Mouse (Mus musculus): Measurements from ENCODE around the gene Nol4l.

The Nol4l gene

GRCm38 (mm10) chr2:153445137-153446016 lies 84.4 kb downstream of the Nol4l start:
- DNase-seq (ENCODE audit: extremely low read depth, low read depth, low spot score), result no peak

DNA sequence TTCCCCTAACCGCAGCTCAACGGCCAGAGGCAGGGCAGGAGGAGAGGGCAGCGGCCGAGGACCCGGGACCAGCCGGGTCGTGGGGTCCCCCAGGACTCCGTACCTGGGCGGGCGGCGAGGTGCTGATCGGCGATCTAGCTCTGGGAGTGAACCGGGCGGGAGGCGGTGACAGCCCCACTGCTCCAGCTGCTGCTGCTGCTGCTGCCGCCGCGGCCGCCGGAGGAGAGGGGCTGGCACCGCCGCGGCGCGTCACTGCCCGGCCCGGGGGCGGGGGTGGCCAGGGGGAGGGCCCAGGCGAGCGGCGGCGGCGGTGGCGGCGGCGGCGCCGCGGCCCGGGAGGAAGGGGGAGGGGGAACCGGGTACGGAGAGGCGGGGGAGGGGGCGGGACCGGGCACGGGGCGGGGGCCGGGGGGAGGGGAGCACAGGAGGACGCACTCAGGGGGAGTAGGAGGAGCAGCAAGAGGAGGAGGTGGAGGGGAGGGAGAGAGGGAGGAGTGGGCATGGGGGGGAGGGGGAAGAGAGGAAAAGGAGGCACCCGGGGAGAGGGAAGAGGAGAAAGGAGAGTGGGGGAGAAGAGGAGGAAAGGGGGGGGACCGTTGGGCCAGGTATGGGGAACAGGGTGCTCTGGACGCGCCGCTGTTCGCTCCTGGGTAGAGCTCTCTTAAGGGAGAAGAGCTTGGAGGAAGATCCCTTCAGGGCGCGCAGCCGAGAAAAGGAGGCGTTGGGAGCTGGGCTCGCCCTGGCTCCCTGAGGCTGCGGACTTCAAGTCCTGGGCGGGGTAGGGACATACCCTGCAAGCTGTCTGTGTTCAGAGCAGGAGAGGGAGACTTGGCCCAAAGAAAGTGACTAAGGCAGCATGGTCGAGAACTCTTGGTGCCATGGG lies 85.3 kb downstream of the Nol4l start:
- DNase-seq (ENCODE audit: extremely low read depth, low read depth, low spot score), result no peak

GRCm38 (mm10) chr2:153443434-153444240 lies 86.1 kb downstream of the Nol4l start:
- no peak for DNase-seq (ENCODE audit: extremely low read depth, low read depth, low spot score)

DNA sequence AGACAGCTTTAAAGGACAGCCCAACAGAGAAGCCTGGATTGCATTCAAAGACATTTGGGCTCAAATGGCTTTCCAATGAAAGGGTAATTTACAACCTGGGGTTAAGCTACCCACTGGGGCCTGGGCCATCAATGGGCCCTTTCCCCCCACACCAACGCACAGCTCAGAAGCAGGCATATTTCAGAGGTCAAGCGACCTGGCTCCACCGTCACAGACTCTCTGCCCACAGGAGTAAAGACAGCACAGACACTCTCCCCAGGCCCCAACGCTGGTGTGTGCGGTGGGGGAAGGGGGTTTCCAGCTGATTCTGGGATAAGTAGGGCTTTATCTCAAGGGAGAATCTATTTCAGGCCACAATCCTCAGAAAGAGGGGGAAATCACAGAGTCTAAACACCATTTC lies 87.1 kb downstream of the Nol4l start:
- no peak for DNase-seq (ENCODE audit: extremely low read depth, low read depth, low spot score)

- no peak for DNase-seq (ENCODE audit: extremely low read depth, low read depth, low spot score)
Observed at GRCm38 (mm10) chr2:153441228-153441627, 88.5 kb downstream of the Nol4l start.

GRCm38 (mm10) chr2:153440755-153441154 lies 89.0 kb downstream of the Nol4l start:
- no peak for DNase-seq (ENCODE audit: extremely low read depth, low read depth, low spot score)

DNA sequence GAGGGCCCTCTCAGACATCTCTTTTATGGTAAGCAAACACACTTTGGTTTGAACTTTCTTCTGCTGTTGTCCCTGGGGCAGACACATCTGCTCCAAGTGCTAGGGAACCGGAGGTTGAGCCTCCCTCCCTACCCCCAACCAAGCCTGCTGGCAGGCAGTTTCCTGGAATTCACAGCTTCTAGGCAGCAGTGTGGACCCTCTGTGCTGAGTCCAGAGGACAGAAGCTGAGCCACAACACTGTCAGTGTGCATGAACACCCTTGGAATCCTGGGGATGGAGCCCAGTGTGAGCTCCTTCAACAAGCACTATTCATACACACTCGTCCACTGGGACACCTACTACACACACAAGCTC lies 92.5 kb downstream of the Nol4l start:
- DNase-seq (ENCODE audit: extremely low read depth, low read depth, low spot score), result no peak

DNA sequence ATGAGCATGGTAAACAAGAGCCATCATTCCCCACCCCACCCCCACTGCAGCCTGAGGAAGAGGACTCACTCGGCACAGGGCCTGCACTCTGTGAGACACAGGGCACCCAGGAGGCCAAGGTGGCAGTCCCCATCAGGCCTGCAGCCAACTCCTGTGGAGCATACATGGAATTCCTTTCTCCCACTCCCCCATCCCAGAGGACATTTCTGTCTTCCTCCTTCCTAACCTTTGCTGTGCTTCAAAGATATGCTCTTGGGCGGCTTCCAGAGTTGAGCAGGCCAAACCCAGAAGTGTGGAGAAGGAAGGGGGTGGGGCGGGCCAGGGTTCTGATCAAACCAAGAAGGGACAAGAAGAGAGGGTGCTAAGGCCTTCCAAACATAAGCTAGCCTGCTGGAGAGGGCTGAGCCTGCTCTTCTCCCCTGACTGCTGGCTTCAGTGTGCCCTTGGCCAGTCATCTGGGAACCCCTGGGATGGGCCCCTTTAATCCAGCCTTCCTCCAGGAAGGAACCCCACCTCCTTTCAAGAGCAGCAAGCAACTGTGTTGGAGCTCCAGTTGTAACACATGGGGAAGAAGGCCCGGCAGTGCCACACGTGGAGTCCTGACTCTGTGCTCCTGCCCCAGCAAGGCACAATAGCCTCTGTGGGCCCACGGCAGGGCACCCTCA lies 93.0 kb downstream of the Nol4l start:
- no peak for DNase-seq (ENCODE audit: extremely low read depth, low read depth, low spot score)

DNA sequence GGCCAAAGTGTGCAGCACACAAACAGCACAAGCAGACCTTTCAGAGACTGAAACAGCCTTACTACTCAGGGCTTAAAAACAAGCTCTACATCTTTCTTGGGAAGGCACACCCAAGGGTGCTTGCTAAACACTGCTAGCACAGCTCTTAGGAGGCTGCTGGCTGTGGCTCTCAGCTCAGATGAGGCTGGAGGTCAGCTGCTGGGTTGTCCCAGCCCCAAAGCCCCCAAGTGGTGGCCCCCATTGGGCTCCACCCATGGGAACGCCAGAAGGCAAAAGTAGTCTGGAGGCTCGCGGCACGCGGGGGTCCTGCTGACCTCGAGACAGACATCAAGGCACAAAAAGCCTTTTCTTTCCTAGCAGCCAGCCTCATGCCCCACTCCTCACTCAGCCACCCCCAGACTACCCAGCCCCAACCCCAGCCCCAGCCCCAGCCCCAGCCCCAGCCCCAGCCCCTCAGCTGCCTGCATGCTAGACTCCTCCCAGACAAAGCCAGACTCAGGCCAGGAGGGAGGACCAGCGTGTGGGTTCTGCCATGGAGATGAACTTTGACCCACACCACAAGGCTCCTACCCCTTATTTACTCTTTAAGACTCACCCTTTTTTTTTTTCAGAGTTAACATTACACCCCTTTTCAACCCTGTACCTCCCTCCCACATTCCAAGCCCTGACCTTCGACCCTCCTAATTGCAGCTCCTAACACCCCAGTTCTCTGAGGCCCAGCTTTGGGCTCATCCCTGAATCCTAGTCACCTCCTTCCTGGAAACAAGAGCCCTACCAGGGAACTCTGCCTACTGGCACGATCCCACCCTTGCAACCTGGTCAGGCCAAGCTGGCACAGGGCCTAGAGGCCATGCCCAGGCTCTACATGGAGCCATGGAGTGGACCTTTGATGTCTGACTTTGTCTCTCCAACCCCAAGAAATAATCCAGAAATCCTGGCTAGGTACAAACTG lies 94.6 kb downstream of the Nol4l start:
- no peak for DNase-seq (ENCODE audit: extremely low read depth, low read depth, low spot score)

- DNase-seq (ENCODE audit: extremely low read depth, low read depth, low spot score), result no peak
Observed at GRCm38 (mm10) chr2:153433859-153434258, 95.9 kb downstream of the Nol4l start.

- DNase-seq (ENCODE audit: extremely low read depth, low read depth, low spot score), result no peak
Observed at GRCm38 (mm10) chr2:153432492-153432891, 97.3 kb downstream of the Nol4l start.

DNA sequence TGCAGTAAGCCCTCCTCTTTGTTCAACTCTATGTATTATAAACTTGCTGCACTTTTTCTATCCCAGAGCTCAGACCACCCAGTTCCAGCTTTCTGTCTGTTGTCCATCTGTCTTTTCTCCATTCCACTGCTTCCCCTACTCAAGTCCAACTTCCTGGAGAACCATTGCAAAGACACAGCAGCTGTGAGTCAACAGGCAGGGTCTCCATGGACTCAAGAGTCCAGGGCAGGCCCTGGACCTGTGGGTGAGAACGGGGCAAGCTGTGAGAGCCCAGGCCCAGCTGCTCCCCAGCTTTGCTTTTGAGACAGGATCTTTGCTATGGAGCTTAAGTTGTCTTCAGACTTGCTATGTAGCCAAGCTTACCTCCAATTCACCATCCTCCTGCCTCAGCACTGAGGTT lies 99.2 kb downstream of the Nol4l start:
- DNase-seq (ENCODE audit: extremely low read depth, low read depth, low spot score), result no peak

DNA sequence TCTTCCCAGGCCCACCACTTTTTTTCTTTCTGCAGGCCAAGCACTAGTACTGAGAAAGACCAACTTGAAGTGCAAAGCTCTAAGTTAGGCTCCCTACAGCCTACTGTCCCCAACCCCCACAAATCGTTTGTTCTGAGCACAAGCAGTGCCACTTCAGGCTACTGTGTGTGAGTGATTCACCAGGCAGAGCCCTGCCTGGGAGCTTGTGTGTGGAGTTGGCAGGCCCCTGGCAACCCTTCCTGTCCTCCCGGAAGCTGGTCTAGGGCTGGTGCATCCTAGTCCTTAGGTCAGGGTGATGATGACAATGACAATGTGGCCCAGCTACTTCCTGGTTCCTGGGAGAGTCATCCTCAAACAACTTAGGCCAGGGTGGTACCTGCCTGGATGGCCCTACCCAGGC lies 101.3 kb downstream of the Nol4l start:
- no peak for DNase-seq (ENCODE audit: extremely low read depth, low read depth, low spot score)

GRCm38 (mm10) chr2:153426931-153427330 lies 102.8 kb downstream of the Nol4l start:
- no peak for DNase-seq (ENCODE audit: extremely low read depth, low read depth, low spot score)

- no peak for DNase-seq (ENCODE audit: extremely low read depth, low read depth, low spot score)
Observed at GRCm38 (mm10) chr2:153425998-153426670, 103.6 kb downstream of the Nol4l start.

DNA sequence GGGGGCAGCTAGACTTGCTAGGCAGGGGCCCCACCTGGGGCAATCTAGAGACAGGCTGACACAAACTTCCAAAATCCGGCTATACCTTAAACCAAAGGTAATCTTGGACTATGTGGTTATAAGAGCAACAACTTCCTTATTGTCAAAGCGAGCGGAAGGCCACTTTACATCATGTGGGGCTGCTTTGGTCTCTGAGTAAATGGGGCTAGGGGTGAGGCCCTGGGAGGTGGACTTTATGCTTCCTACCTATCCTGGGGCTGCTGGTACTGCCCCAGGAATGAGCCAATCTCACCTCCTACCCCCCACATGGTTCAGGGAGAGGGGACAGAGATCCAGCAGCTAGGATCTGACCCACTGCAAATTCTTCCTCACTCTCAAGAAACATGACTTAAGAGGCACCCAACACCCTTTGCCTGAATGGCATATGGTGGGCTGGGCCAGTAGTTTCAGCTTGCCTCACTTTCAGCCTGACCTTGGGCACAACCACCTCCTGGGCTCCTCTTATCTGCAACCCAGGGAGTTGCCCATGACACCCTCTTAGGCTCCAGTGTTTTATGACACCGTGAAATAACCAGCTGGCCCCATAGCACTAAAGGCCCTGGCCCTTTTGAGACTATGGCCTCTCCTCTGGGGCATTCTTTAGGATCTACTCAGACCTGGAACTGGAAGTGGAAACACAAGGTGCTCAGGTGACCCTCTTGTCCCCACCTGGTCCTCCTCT lies 104.5 kb downstream of the Nol4l start:
- DNase-seq (ENCODE audit: extremely low read depth, low read depth, low spot score), result no peak

GRCm38 (mm10) chr2:153424557-153424956 lies 105.2 kb downstream of the Nol4l start:
- no peak for DNase-seq (ENCODE audit: extremely low read depth, low read depth, low spot score)

DNA sequence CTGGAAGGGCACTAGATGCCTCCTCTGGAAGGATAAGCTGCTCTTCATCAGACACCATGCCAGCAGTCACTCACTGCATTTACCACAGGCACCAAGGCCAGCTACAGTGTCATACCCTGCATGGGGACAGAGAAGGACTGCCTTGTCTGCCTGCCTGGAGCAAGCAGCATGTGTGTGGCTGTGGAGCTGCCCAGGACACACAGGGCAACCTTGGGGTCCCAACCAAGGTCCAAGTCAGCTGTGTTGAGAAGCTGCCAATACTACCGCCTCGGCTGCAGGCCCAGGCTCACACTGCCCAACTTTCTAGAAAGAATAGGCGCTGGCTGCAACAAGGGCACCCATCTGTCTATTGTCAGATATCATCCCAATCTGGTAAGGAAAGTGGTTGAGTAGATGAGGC lies 106.7 kb downstream of the Nol4l start:
- DNase-seq (ENCODE audit: extremely low read depth, low read depth, low spot score), result no peak
